Mouse (Mus musculus) myocyte (in vitro differentiated cells): Measurements from ENCODE around the gene Col6a6.

Experiments
- CEBPB ChIP-seq: IDR thresholded peaks from 2 replicates; pipeline ENCODE4 v1.6.1; 2011; ENCODE audit warnings: mild to moderate bottlenecking, moderate library complexity; ENCODE audit not compliant: poor library complexity, insufficient read depth, severe bottlenecking
- E2F4 ChIP-seq: IDR thresholded peaks from one replicate; pipeline ENCODE4 v1.6.1; 2011; ENCODE audit warnings: mild to moderate bottlenecking, control low read depth, moderate library complexity; ENCODE audit not compliant: insufficient read depth
- MAX ChIP-seq: IDR thresholded peaks from one replicate; pipeline ENCODE4 v1.6.1; 2011; ENCODE audit warnings: low read depth, mild to moderate bottlenecking, control low read depth
- MYOD1 ChIP-seq, 3 experiments: IDR thresholded peaks; one replicate each; pipeline ENCODE4 v1.6.1; 2011; ENCODE audit warnings: control low read depth in 2 of 3, low read depth in 2 of 3, mild to moderate bottlenecking in 2 of 3, moderate library complexity in 1 of 3; ENCODE audit not compliant: insufficient read length in 2 of 3, control insufficient read depth in 1 of 3
- MYOG ChIP-seq, 3 experiments: IDR thresholded peaks; one replicate each; pipeline ENCODE4 v1.6.1; 2011; ENCODE audit warnings: control low read depth in 2 of 3, low read depth in 2 of 3, mild to moderate bottlenecking in 2 of 3; ENCODE audit not compliant: insufficient read length in 2 of 3, control insufficient read depth in 1 of 3, insufficient read depth in 1 of 3
- POLR2A ChIP-seq: IDR thresholded peaks from one replicate; pipeline ENCODE4 v1.6.1; 2011; ENCODE audit warnings: low read depth, mild to moderate bottlenecking, control low read depth, moderate library complexity; ENCODE audit not compliant: insufficient read length
- POLR2AphosphoS2 ChIP-seq: IDR thresholded peaks from one replicate; pipeline ENCODE4 v1.6.1; 2011; ENCODE audit warnings: low read depth, control low read depth; ENCODE audit not compliant: insufficient read length
- SRF ChIP-seq: IDR thresholded peaks from one replicate; pipeline ENCODE4 v1.6.1; 2011; ENCODE audit warnings: low read depth; ENCODE audit not compliant: control insufficient read depth, insufficient read length
- TCF12 ChIP-seq: IDR thresholded peaks from one replicate; pipeline ENCODE4 v1.6.1; 2011; ENCODE audit warnings: mild to moderate bottlenecking, control low read depth; ENCODE audit not compliant: poor library complexity, insufficient read depth, severe bottlenecking
- TCF3 ChIP-seq: IDR thresholded peaks from one replicate; pipeline ENCODE4 v1.6.1; 2011; ENCODE audit warnings: low read depth, control low read depth; ENCODE audit not compliant: insufficient read length
- USF1 ChIP-seq: IDR thresholded peaks from one replicate; pipeline ENCODE4 v1.6.1; 2011; ENCODE audit warnings: low read depth, mild to moderate bottlenecking, control low read depth, moderate library complexity

DNA sequence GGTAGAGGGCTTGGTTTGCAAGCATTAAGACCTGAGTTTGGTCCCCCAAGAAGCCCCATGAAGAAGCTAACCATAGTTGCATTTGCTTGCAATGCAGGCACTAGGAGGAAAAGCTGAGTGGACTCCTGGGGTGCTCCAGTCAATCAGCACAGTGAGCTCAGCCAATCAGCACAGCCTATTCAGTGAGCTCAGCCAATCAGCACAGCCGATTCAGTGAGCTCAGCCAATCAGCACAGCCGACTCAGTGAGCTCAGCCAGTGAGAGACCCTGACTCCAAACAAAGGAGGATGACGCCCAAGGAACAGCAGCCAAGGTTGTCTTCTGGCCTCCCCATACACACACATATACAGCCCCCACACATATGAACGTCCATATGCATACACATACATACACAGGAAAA is 48.2 kb upstream of the Col6a6 start:
- no peak for TF ChIP-seq E2F4
- TF ChIP-seq MYOD1 (IDR thresholded peaks at IDR 0.05; ENCODE audit: control insufficient read depth in 1 of 3, insufficient read length in 2 of 3, low read depth in 2 of 3): no peak
- no peak for TF ChIP-seq POLR2A
- TF ChIP-seq MYOG (IDR thresholded peaks at IDR 0.05; ENCODE audit: control insufficient read depth in 1 of 3, insufficient read depth in 1 of 3, insufficient read length in 2 of 3, low read depth in 2 of 3): no peak
- no peak for TF ChIP-seq USF1
- no peak for TF ChIP-seq MAX
- TF ChIP-seq CEBPB: no peak
- no peak for TF ChIP-seq TCF3
- no peak for TF ChIP-seq POLR2AphosphoS2
- TF ChIP-seq TCF12: no peak
- no peak for TF ChIP-seq SRF
